Mouse (Mus musculus): ENCODE results near the gene Zfp800.

Gene Zfp800

GRCm38 (mm10) chr6:28203454-28203853 is 194.4 kb downstream of the Zfp800 start:
- no peak for DNase-seq (ENCODE audit: low spot score)

GRCm38 (mm10) chr6:28202833-28203232 is 195.0 kb downstream of the Zfp800 start:
- no peak for DNase-seq (ENCODE audit: low spot score)

- no peak for DNase-seq (ENCODE audit: low spot score)
These were observed 203.9 kb downstream of the Zfp800 start for GRCm38 (mm10) chr6:28193901-28194300.

GRCm38 (mm10) chr6:28191935-28192334 is 205.9 kb downstream of the Zfp800 start:
- DNase-seq (ENCODE audit: low spot score): no peak
